Mouse (Mus musculus) MEL (cell line): ENCODE results near the gene Klhl3. TPM values are rescaled to one million over a fixed set of nuclear protein-coding genes. Genes with fewer than 3 reads are reported as not detected.

Experiments used
- DNase-seq: peaks from one replicate; pipeline ENCODE4 v3.0.0; 2011; ENCODE audit warnings: low read depth, low spot score
- H3K27ac ChIP-seq: 2 replicates; pipeline ENCODE4 v1.5.1; 2012; ENCODE audit warnings: low read depth, mild to moderate bottlenecking, control low read depth, low read length, moderate library complexity; ENCODE audit not compliant: control insufficient read depth
- H3K27me3 ChIP-seq, 2 experiments: fragments of 150-350 bp in 1 of 2; sonication (generic) in 1 of 2; 2 replicates each; pipeline ENCODE4 v1.6.1; 2012; ENCODE audit warnings: low read length in 2 of 2, mild to moderate bottlenecking in 2 of 2, improper control_type of control experiment in 1 of 2, moderate library complexity in 1 of 2; ENCODE audit not compliant: insufficient read depth in 2 of 2, control insufficient read depth in 1 of 2
- H3K36me3 ChIP-seq, 2 experiments: 2 replicates each; pipeline ENCODE4 v1.6.1; 2012 to 2014; ENCODE audit warnings: low read length in 2 of 2, improper control_type of control experiment in 1 of 2, inconsistent platforms in 1 of 2, mild to moderate bottlenecking in 1 of 2; ENCODE audit not compliant: insufficient read depth in 2 of 2, control insufficient read depth in 1 of 2
- H3K4me1 ChIP-seq, 2 experiments: fragments of 150-350 bp in 1 of 2; sonication (generic) in 1 of 2; 2 replicates each; pipeline ENCODE4 v1.6.1; 2012; ENCODE audit warnings: low read length in 2 of 2, improper control_type of control experiment in 1 of 2, mild to moderate bottlenecking in 1 of 2; ENCODE audit not compliant: insufficient read depth in 2 of 2, control insufficient read depth in 1 of 2
- H3K4me3 ChIP-seq, 2 experiments: fragments of 150-350 bp in 1 of 2; sonication (generic) in 1 of 2; 2 replicates each; pipeline ENCODE4 v1.5.1; 2012; ENCODE audit warnings: low read depth in 2 of 2, low read length in 2 of 2, mild to moderate bottlenecking in 2 of 2, moderate library complexity in 2 of 2, control low read depth in 1 of 2, improper control_type of control experiment in 1 of 2; ENCODE audit not compliant: control insufficient read depth in 1 of 2, insufficient read depth in 1 of 2
- H3K79me2 ChIP-seq: 2 replicates; pipeline ENCODE4 v1.6.1; 2012; ENCODE audit warnings: mild to moderate bottlenecking, low read length, moderate library complexity; ENCODE audit not compliant: control insufficient read depth, poor library complexity, insufficient read depth
- H3K9ac ChIP-seq: 2 replicates; pipeline ENCODE4 v1.6.1; 2012; ENCODE audit warnings: low read depth, mild to moderate bottlenecking, control low read depth, low read length, moderate library complexity; ENCODE audit not compliant: control insufficient read depth, poor library complexity, severe bottlenecking
- H3K9me3 ChIP-seq: fragments of 150-350 bp; sonication (generic); replicated peaks from 2 replicates; pipeline ENCODE4 v1.6.1; 2012; ENCODE audit warnings: mild to moderate bottlenecking, low read length, improper control_type of control experiment, moderate library complexity; ENCODE audit not compliant: insufficient read depth
- CHD1 ChIP-seq: IDR thresholded peaks from 2 replicates; pipeline ENCODE4 v1.6.1; 2012; ENCODE audit warnings: low read depth, mild to moderate bottlenecking, inconsistent platforms, low read length, improper control_type of control experiment
- CHD2 ChIP-seq: IDR thresholded peaks from 2 replicates; pipeline ENCODE4 v1.6.1; 2011; ENCODE audit warnings: low read length, improper control_type of control experiment
- E2F4 ChIP-seq: IDR thresholded peaks from 2 replicates; pipeline ENCODE4 v1.6.1; 2011; ENCODE audit warnings: low read depth, low read length, improper control_type of control experiment, borderline replicate concordance
- ELF1 ChIP-seq: IDR thresholded peaks from 2 replicates; pipeline ENCODE4 v1.6.1; 2014; ENCODE audit warnings: low read depth, mild to moderate bottlenecking, inconsistent platforms, low read length, improper control_type of control experiment, moderate library complexity
- EP300 ChIP-seq, 2 experiments: IDR thresholded peaks; 2 replicates each; pipeline ENCODE4 v1.6.1; 2011; ENCODE audit warnings: improper control_type of control experiment in 2 of 2, low read length in 2 of 2, low read depth in 1 of 2, mild to moderate bottlenecking in 1 of 2
- ETS1 ChIP-seq: IDR thresholded peaks from 2 replicates; pipeline ENCODE4 v1.6.1; 2012; ENCODE audit warnings: low read depth, mild to moderate bottlenecking, inconsistent platforms, low read length, improper control_type of control experiment, moderate library complexity
- GATA1 ChIP-seq: IDR thresholded peaks from 2 replicates; pipeline ENCODE4 v1.6.1; 2011; ENCODE audit warnings: low read depth, low read length, improper control_type of control experiment
- HCFC1 ChIP-seq: IDR thresholded peaks from 2 replicates; pipeline ENCODE4 v1.6.1; 2012; ENCODE audit warnings: low read depth, mild to moderate bottlenecking, inconsistent platforms, low read length, improper control_type of control experiment, moderate library complexity
- JUND ChIP-seq: IDR thresholded peaks from 2 replicates; pipeline ENCODE4 v1.6.1; 2011; ENCODE audit warnings: low read depth, mild to moderate bottlenecking, improper control_type of control experiment, low read length
- KAT2A ChIP-seq: conservative IDR thresholded peaks from 2 replicates; pipeline ENCODE4 v1.6.1; 2012; ENCODE audit warnings: low read depth, low read length, improper control_type of control experiment, inconsistent platforms
- MAFK ChIP-seq: IDR thresholded peaks from 2 replicates; pipeline ENCODE4 v1.6.1; 2011; ENCODE audit warnings: low read depth, mild to moderate bottlenecking, low read length, improper control_type of control experiment, borderline replicate concordance
- MAX ChIP-seq: IDR thresholded peaks from 2 replicates; pipeline ENCODE4 v1.6.1; 2011; ENCODE audit warnings: low read length, improper control_type of control experiment
- MAZ ChIP-seq: IDR thresholded peaks from 2 replicates; pipeline ENCODE4 v1.6.1; 2012; ENCODE audit warnings: low read depth, mild to moderate bottlenecking, inconsistent platforms, low read length, improper control_type of control experiment
- MEF2A ChIP-seq: IDR thresholded peaks from 2 replicates; pipeline ENCODE4 v1.6.1; 2014; ENCODE audit warnings: low read depth, mild to moderate bottlenecking, inconsistent platforms, low read length, improper control_type of control experiment; ENCODE audit not compliant: poor library complexity, insufficient replicate concordance, severe bottlenecking; ENCODE audit errors: extremely low read depth
- NELFE ChIP-seq: IDR thresholded peaks from 2 replicates; pipeline ENCODE4 v1.6.1; 2011; ENCODE audit warnings: low read depth, low read length, improper control_type of control experiment
- POLR2A ChIP-seq, 2 experiments: IDR thresholded peaks; 2 replicates each; pipeline ENCODE4 v1.6.1; 2011 to 2012; ENCODE audit warnings: low read length in 2 of 2, mild to moderate bottlenecking in 2 of 2, control low read depth in 1 of 2, improper control_type of control experiment in 1 of 2, low read depth in 1 of 2, moderate library complexity in 1 of 2; ENCODE audit not compliant: control insufficient read depth in 1 of 2, insufficient read depth in 1 of 2, poor library complexity in 1 of 2
- POLR2AphosphoS2 ChIP-seq: IDR thresholded peaks from 2 replicates; pipeline ENCODE4 v1.6.1; 2011; ENCODE audit warnings: low read length, improper control_type of control experiment
- POLR2AphosphoS5 ChIP-seq: IDR thresholded peaks from 2 replicates; pipeline ENCODE4 v1.6.1; 2012; ENCODE audit warnings: low read depth, borderline replicate concordance, mild to moderate bottlenecking, inconsistent platforms, low read length, moderate library complexity, mixed read lengths
- RCOR1 ChIP-seq: IDR thresholded peaks from 2 replicates; pipeline ENCODE4 v1.6.1; 2012; ENCODE audit warnings: low read depth, mild to moderate bottlenecking, inconsistent platforms, low read length, improper control_type of control experiment
- TAL1 ChIP-seq: IDR thresholded peaks from 2 replicates; pipeline ENCODE4 v1.6.1; 2012; ENCODE audit warnings: mild to moderate bottlenecking, inconsistent platforms, low read length, moderate library complexity, mixed read lengths
- UBTF ChIP-seq: IDR thresholded peaks from 2 replicates; pipeline ENCODE4 v1.6.1; 2012; ENCODE audit warnings: low read depth, mild to moderate bottlenecking, inconsistent platforms, low read length, improper control_type of control experiment, moderate library complexity, borderline replicate concordance; ENCODE audit not compliant: insufficient read depth
- polyA plus RNA-seq, 2 experiments: library from polyadenylated mRNA; stranded (reverse) in 1 of 2; unstranded in 1 of 2; fragments of >175 nt in 1 of 2; fragments of >200 nt in 1 of 2; gene quantifications; 2 replicates each; pipeline versions ENCODE4 v1.2.1 to v1.2.4; 2012; ENCODE audit warnings: low replicate concordance in 2 of 2, low read depth in 1 of 2; ENCODE audit not compliant: insufficient read length in 2 of 2, insufficient read depth in 1 of 2, missing spikeins in 1 of 2
- total RNA-seq: library from RNA; depleted of rRNA; stranded (reverse); fragments of 300-350 nt; gene quantifications from 2 replicates; pipeline ENCODE4 v1.2.3, GENCODE M21; 2012

The Klhl3 gene
- total and polyA plus RNA-seq, 3 experiments, result 0.01 TPM; not detected in 2

DNA sequence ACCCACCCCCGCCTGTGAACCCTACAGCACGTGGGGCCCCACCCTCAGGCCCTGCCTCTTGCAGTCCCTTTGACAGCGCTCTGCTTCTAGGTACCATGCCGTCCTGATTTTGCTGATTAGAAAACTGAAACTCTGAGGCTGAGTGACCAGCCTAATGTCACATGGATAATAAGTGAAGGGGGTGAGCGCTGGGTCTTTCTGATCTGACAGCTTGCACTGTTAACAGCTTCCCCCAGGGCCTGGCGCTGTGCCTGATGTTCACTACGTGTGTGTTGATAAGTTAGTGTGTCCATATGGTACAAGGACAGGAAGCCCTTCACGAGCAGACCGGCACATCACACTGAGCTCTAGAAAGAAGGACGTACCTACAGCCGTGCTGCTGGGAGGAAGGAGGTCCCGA lies 130.1 kb downstream of the Klhl3 start:
- TF ChIP-seq MEF2A, result no peak
- no peak for TF ChIP-seq KAT2A
- Histone ChIP-seq H3K36me3 (no peaks in the 10 kb centered on the region), H3K27ac (no peak overlapping the region), H3K9me3 (no peaks in the 10 kb centered on the region), H3K79me2 (no peaks in the 10 kb centered on the region), H3K9ac (no peak overlapping the region), H3K27me3 (no peaks in the 10 kb centered on the region), H3K4me1 (no peaks in the 10 kb centered on the region), H3K4me3 (no peak overlapping the region)
- DNase-seq, result no peak

DNA sequence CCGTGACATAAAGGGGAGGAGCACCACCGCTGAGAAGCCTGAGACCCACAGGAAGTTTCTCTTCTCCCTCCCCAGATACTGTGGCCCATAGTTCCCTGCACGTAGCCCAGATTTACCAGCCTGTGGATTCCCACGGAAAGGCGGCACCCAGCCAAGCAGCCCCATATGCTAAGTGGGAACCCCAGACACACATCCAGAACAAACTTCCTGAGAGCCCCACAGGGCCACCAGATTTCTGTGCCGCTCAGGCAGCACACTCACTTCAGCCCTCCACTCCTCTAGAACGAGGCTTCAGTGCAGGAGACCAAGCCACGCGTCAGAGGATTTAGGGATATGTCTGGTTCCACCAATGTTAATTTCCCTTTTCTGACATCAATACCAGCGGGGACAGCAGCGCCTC lies 130.5 kb downstream of the Klhl3 start:
- no peaks in the 10 kb centered on the region for H3K9me3 ChIP-seq
- no peak overlapping the region for H3K27ac ChIP-seq
- H3K79me2 ChIP-seq, result no peaks in the 10 kb centered on the region
- H3K4me1 ChIP-seq, result no peaks in the 10 kb centered on the region
- H3K36me3 ChIP-seq, result no peaks in the 10 kb centered on the region
- no peak overlapping the region for H3K9ac ChIP-seq
- TF ChIP-seq MEF2A (no peak), ETS1 (no peak), TAL1 (no peak), MAX (no peak), HCFC1 (no peak), RCOR1 (no peak)
- no peak for DNase-seq
- no peaks in the 10 kb centered on the region for H3K27me3 ChIP-seq
- no peak overlapping the region for H3K4me3 ChIP-seq

DNA sequence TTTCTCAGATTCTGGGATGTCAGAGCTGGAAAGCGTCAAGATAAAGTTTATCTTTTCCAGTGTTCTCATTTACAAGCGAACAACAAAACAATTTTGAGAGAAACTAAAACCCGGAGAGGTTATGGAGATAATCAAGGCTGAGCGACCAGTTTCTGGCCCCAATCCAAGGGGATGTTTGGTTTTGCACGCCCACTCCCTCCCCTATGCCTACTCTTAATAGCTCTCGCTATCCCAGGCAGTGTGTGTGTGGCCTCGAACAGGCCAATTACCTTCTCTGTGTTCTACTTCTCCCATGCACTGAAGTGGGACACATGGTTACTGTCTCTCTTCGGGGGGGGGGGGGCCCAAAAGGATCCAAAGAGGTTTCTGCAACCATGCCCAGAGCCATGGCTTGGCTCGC lies 132.7 kb downstream of the Klhl3 start:
- H3K36me3 ChIP-seq, result no peaks in the 10 kb centered on the region
- no peak overlapping the region for H3K9ac ChIP-seq
- no peak for DNase-seq
- no peak overlapping the region for H3K4me3 ChIP-seq
- no peaks in the 10 kb centered on the region for H3K79me2 ChIP-seq
- H3K27me3 ChIP-seq, result no peaks in the 10 kb centered on the region
- no peak for TF ChIP-seq E2F4
- no peak for TF ChIP-seq MAZ
- no peak for TF ChIP-seq NELFE
- no peak for TF ChIP-seq POLR2AphosphoS5
- no peak for TF ChIP-seq JUND
- TF ChIP-seq POLR2A (IDR thresholded peaks at IDR 0.05; ENCODE audit: control insufficient read depth in 1 of 2, insufficient read depth in 1 of 2, low read depth in 1 of 2, low read length in 2 of 2, poor library complexity in 1 of 2), result no peak
- TF ChIP-seq POLR2AphosphoS2, result no peak
- TF ChIP-seq MAFK, result no peak
- no peak for TF ChIP-seq EP300 (IDR thresholded peaks at IDR 0.05; ENCODE audit: low read depth in 1 of 2, low read length in 2 of 2)
- TF ChIP-seq ELF1, result no peak
- TF ChIP-seq CHD2, result no peak
- TF ChIP-seq UBTF, result no peak
- TF ChIP-seq GATA1, result no peak
- TF ChIP-seq CHD1, result no peak
- H3K4me1 ChIP-seq, result no peaks in the 10 kb centered on the region
- H3K9me3 ChIP-seq, result no peaks in the 10 kb centered on the region
- H3K27ac ChIP-seq, result no peak overlapping the region
